Mouse (Mus musculus): ENCODE measurements around the gene Daxx.
"Not testable (repeated sequence)": the region's sequence is repeated elsewhere in the genome, so short reads cannot be mapped to it uniquely, and the experiment has no call there.

Gene Daxx

DNA sequence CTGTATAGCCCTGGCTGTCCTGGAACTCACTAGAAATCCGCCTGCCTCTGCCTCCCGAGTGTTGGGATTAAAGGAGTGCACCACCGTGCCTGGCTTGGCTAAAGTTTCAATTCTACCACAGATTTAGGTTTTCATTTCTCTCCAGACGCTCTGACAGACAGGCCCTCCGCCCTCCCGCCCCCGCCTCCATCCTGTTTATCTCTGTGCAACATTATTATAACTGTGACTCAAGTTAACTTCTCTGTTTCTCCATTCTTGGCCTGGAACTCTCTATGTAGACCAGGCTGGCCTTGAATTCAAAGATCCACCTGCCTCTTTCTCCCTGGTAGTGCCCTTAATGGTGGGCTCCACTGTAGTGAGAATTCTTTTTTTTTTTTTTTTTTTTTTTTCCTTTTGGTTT is 6.7 kb upstream of the Daxx start:
- DNase-seq (ENCODE audit: low spot score in 2 of 2), result no peak

GRCm38 (mm10) chr17:33903911-33904651 is 5.1 kb upstream of the Daxx start:
- DNase-seq (ENCODE audit: low spot score in 2 of 2), result not testable (repeated sequence)

DNA sequence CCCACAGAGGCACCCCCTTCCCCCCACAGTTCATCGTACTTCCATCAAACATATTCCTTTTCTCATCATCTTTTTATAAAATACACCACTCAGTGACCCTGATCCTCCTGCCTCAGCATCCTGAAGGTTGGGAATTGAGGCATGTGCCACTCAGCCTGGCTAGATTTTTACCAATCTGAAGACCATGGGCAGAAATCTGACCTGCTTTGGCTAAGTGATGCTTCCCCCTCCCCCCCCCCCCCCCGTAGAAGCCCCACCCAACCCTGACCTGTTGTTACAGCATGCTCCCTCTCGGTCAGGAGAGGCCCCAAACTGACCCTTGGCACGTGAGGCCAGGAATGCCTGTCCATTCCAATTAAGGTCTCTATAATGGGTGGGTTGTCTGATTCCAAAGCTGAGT is 4.4 kb upstream of the Daxx start, which contains the start of gene Platr17:
TSS of gene Platr17 (plus strand) at position 301 of the 400 bp plus-strand sequence.
- DNase-seq (ENCODE audit: low spot score in 2 of 2), result not testable (repeated sequence)

DNA sequence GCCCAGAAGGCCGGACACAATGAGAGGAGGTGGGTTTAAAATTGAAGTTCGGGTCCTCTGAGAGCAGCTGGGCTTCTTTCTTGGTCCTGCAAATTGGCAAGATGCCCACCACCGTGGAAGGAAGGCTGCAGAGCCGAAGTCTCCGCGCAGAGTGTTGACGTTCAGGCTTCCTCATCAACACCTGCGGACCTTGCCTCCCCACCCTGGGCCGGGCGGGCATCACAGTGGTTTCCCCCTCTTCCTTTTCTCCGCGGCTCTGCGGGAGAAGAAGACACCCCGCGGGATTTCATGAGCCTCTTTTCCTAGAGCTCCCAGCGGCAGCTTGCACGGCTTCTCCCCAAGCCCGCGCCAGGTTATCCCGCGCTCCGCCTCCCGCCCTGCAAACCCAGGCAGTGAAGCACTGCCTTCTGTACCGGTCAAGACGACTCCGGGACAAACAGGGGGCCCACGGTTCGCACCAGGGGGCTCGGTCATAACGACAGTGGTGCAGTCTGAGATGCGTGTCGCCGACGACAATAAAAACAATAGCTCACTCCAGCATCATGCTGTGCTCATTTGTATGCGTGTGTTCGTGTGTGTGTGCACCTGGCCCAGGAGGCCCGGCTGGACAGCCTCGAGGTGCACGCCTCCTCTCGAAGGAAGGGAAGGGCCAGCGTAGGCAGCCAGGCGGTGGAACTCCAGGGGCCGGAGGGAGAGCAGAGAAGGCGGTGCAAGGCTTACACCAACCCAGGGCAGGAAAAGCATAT is 710 bp upstream of the Daxx start:
- DNase-seq (ENCODE audit: low spot score in 2 of 2), result no peak

DNA sequence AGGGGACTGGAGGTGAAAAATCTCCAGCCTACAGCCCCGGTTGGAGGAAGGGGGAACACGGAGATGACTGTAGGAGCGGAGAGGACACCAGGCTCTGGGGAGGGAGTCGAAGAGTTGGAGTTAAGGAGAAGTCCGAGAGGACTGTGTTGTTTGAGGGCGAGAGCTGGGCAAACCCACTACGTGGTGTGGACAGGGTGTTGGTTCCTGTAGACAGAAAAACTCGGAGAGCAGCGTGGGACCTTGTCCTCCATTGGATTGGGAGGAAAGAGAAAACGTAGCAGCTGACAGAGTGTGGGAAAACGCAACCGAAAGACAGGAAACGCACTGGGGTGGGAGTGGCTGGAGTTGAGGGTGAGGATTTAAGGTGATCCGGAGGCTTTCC is 646 bp downstream of the Daxx start:
- DNase-seq (ENCODE audit: low spot score in 2 of 2), result peak in 1 of 2 experiments; percentile 31

GRCm38 (mm10) chr17:33910346-33911051 is 1.3 kb downstream of the Daxx start:
- DNase-seq (ENCODE audit: low spot score in 2 of 2), result no peak

GRCm38 (mm10) chr17:33911052-33911812 is 2.0 kb downstream of the Daxx start:
- no peak for DNase-seq (ENCODE audit: low spot score in 2 of 2)

DNA sequence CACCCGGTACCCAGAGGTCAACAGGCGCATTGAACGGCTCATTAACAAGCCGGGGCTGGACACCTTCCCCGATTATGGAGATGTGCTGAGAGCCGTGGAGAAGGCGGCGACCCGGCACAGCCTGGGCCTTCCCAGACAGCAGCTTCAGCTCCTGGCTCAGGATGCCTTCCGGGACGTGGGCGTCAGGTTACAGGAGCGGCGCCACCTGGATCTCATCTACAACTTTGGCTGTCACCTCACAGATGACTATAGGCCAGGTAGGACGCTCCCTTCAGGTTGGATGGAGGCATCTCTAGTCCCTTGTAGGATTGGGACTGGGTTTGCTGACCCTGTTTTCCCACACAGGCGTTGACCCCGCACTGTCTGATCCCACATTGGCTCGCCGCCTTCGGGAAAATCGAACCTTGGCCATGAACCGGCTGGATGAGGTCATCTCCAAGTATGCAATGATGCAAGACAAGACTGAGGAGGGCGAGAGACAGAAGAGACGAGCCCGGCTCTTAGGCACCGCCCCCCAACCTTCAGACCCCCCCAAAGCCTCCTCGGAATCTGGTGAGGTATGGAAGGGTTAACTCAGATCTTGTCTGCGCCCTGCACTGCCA is 2.7 kb downstream of the Daxx start:
- DNase-seq (ENCODE audit: low spot score in 2 of 2), result no peak

GRCm38 (mm10) chr17:33913264-33913663 is 4.0 kb downstream of the Daxx start:
- DNase-seq (ENCODE audit: low spot score in 2 of 2), result no peak

- no peak for DNase-seq (ENCODE audit: low spot score in 2 of 2)
Measured at GRCm38 (mm10) chr17:33913905-33914304, 4.7 kb downstream of the Daxx start.

- no peak for DNase-seq (ENCODE audit: low spot score in 2 of 2)
Measured at GRCm38 (mm10) chr17:33914969-33915391, 5.8 kb downstream of the Daxx start.

DNA sequence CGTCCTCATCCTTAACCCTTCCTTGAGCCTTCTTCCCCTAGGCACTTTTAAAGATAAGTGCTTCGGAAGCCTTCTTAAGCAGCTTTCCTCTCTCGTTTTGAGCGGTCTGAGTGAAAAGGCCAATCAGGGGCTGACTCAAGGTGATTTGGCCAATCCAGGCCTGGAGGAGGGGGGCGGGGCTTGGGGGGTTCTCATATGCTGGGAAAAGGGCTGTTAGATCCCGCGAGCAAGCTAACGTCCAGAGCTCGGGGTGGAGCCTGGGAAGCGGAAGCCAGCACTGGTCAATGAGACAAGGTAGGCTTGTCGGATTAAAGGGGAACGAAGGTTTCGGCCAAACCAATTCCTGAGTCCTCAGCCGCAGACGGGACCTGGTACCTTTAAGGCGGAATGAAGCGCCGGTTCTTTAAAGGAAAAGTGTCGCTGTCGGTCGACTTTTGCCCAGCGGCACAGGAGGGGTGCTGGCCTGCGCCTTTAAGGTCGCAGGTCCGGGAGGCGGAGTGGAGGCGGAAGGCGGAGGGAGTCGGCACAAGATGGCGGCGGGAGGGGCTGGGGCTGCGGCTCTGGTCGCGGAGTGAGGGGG is 6.5 kb downstream of the Daxx start, which contains the start of the genes Tapbp and Zbtb22:
TSS of gene Tapbp (plus strand) at position 229 of the 580 bp plus-strand sequence.
TSS of gene Zbtb22 (plus strand) at position 234 of the 580 bp plus-strand sequence.
- peak; percentile 91 to 93 for DNase-seq (ENCODE audit: low spot score in 2 of 2)

DNA sequence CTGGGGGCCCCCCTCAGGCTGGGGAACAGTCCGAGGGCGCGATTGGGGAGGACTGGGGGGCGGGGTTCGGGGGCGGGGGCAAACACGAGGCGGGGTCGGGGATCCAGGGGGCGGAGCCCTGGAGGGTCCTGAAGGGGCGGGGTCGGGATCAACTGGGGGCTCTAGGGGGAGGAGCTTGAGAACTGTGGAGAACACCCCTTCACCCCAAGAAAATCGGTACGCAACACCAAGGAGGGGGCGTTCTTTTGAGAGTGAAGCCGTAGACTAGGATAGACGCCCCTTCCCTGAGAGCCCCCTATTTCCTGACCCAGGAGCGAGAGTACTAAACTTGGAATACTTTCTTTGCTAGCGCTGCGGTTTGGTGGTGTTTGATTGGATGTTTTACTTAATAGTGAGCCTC is 7.1 kb downstream of the Daxx start:
- no peak for DNase-seq (ENCODE audit: low spot score in 2 of 2)

DNA sequence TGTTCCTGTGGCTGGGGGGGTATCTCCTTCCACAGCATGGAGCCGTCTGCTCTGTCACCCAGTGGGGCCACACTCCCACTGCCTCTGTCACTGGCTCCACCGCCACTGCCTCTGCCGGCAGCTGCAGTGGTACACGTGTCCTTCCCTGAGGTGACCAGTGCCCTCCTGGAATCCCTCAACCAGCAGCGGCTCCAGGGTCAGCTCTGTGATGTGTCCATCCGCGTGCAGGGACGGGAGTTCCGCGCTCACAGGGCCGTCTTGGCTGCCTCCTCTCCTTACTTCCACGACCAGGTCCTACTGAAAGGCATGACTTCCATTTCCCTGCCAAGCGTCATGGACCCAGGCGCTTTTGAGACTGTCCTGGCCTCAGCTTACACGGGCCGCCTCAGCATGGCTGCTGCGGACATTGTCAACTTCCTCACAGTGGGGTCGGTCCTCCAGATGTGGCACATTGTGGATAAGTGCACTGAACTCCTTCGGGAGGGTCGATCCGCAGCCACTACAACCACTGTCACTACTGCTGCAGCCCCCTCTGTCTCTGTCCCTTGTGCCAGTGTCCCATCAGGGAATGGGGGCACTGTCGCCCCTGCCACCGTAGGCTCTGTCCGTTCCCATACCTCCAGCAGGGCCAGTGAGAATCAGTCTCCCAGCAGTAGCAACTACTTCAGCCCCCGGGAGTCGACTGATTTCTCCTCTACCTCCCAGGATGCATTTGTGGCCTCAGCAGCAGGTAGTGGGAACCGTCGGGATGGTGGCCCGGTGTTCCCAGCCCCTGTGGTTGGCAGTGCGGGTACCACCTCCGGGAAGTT is 7.8 kb downstream of the Daxx start:
- DNase-seq (ENCODE audit: low spot score in 2 of 2), result no peak

GRCm38 (mm10) chr17:33917656-33918292 is 8.6 kb downstream of the Daxx start:
- DNase-seq (ENCODE audit: low spot score in 2 of 2), result no peak

DNA sequence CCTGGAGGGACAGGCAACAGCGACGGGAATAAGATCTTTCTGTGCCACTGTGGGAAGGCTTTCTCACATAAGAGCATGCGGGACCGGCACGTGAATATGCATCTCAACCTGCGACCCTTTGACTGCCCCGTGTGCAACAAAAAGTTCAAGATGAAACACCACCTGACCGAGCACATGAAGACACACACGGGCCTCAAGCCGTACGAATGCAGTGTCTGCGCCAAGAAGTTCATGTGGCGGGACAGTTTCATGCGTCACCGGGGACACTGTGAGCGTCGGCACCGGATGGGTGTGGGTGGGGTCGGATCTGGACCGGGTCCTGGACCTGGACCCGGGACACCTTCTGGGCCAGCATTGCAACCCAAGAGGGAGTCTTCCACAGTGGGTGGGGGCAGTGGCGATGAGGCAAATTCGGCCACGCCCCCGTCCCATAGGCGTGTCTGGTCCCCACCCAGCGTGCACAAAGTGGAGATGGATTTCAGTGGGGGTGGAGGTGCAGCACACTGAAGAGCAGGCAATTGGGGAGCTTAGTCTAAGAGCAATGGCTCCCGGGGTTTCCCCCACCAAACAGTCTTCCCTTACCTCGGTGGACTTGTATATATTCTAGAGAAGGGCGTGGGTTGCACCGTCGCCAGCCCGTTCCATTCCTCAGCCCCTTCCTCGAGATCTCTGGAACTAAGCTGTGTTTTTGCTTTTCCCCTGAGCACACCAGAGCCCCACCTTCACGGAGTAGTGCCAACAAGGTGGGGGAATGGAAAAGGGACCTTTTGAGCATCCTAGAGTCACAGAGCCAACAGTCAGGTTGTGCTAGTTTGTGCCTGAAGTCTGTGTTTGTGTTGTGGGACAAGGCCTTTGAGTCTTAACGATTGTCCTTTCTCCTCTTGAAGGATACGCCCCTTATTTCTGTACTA is 9.3 kb downstream of the Daxx start:
- DNase-seq (ENCODE audit: low spot score in 2 of 2), result no peak

DNA sequence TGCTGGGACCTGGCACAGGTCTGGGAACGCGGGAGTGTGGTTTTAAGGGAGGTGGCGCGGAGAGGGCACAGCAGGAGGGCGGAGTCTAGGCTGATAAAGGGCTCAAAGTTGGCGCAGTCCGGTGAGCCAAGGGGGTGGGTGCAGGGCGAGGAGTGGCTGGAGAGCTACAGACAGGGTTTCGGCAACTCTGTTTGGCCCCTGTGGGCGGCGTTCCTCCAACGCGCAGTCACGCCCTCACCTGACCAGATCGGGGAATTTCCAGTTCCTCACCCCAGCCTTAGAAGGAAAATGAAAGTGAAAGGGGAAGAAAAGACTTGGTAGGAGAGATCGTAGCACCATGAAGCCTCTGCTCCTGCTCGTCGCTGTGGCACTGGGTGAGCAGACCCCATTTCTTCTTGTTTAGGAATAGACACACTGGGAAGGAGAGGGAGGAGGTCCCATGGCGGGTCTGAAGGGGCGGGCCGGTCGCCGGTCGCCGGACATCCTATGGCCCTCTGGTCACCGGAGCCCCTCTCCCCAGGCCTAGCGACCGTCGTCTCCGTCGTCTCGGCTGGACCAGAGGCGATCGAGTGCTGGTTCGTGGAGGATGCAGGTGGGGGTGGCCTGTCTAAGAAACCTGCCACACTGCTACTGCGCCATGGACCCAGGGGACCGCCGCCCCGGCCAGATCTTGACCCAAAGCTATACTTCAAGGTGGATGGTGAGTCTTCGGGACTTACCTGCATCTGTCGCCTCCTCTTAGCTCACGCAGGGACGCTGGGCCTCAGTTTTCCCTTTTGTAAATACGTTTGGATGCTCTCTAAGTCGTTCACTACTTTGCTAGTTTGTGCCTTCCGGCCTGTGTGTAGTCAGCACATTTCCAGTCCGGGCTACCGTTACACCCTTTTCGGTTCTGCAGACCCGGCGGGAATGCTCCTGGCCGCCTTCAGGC is 10.4 kb downstream of the Daxx start:
- DNase-seq (ENCODE audit: low spot score in 2 of 2), result peak; percentile 94 to 95
